Mouse (Mus musculus): ENCODE measurements at regions not wholly inside any gene's neighbourhood (a gene's known extent, or its start where the extent isn't known, plus 50 kb on each side); places are given as distances from the start of the nearest gene placed in this dataset.
"Not testable (repeated sequence)": the region's sequence is repeated elsewhere in the genome, so short reads cannot be mapped to it uniquely, and the experiment has no call there.

GRCm38 (mm10) chr1:136680173-136680572 lies 55.5 kb downstream of the Zfp281 start:
- no peak for DNase-seq (ENCODE audit: low spot score in 2 of 2)

- DNase-seq (ENCODE audit: low spot score in 2 of 2), result not testable (repeated sequence)
These were observed 57.6 kb downstream of the Zfp281 start for GRCm38 (mm10) chr1:136682311-136682710.

- DNase-seq (ENCODE audit: low spot score in 2 of 2), result no peak
These were observed 58.4 kb downstream of the Zfp281 start for GRCm38 (mm10) chr1:136683061-136683531.

- no peak for DNase-seq (ENCODE audit: low spot score in 2 of 2)
These were observed 58.9 kb downstream of the Zfp281 start for GRCm38 (mm10) chr1:136683561-136684131.

- DNase-seq (ENCODE audit: low spot score in 2 of 2), result no peak
These were observed 59.8 kb downstream of the Zfp281 start for GRCm38 (mm10) chr1:136684481-136684880.

GRCm38 (mm10) chr1:136685191-136686060 lies 60.7 kb downstream of the Zfp281 start:
- no peak for DNase-seq (ENCODE audit: low spot score in 2 of 2)

- no peak for DNase-seq (ENCODE audit: low spot score in 2 of 2)
These were observed 61.8 kb downstream of the Zfp281 start for GRCm38 (mm10) chr1:136686467-136686866.

- no peak for DNase-seq (ENCODE audit: low spot score in 2 of 2)
These were observed 65.4 kb downstream of the Zfp281 start for GRCm38 (mm10) chr1:136690068-136690467.

GRCm38 (mm10) chr1:136693421-136693820 lies 68.7 kb downstream of the Zfp281 start:
- no peak for DNase-seq (ENCODE audit: low spot score in 2 of 2)

GRCm38 (mm10) chr1:136694983-136695382 lies 70.3 kb downstream of the Zfp281 start:
- DNase-seq (ENCODE audit: low spot score in 2 of 2), result no peak

GRCm38 (mm10) chr1:136696077-136696641 lies 71.5 kb downstream of the Zfp281 start:
- DNase-seq (ENCODE audit: low spot score in 2 of 2), result no peak

- DNase-seq (ENCODE audit: low spot score in 2 of 2), result no peak
These were observed 73.9 kb downstream of the Zfp281 start for GRCm38 (mm10) chr1:136698454-136699152.

- no peak for DNase-seq (ENCODE audit: low spot score in 2 of 2)
These were observed 74.4 kb downstream of the Zfp281 start for GRCm38 (mm10) chr1:136699153-136699524.

- no peak for DNase-seq (ENCODE audit: low spot score in 2 of 2)
These were observed 74.9 kb downstream of the Zfp281 start for GRCm38 (mm10) chr1:136699571-136699970.

- peak in 1 of 2 experiments; percentile 33 for DNase-seq (ENCODE audit: low spot score in 2 of 2)
These were observed 79.4 kb downstream of the Zfp281 start for GRCm38 (mm10) chr1:136704139-136704538.

- DNase-seq (ENCODE audit: low spot score in 2 of 2), result peak in 1 of 2 experiments; percentile 41
These were observed 81.8 kb downstream of the Zfp281 start for GRCm38 (mm10) chr1:136706509-136706908.

GRCm38 (mm10) chr1:136707394-136707793 lies 82.7 kb downstream of the Zfp281 start:
- DNase-seq (ENCODE audit: low spot score in 2 of 2), result no peak

GRCm38 (mm10) chr1:136707866-136708265 lies 83.2 kb downstream of the Zfp281 start:
- no peak for DNase-seq (ENCODE audit: low spot score in 2 of 2)

- DNase-seq (ENCODE audit: low spot score in 2 of 2), result no peak
These were observed 85.5 kb downstream of the Zfp281 start for GRCm38 (mm10) chr1:136710196-136710595.

GRCm38 (mm10) chr1:136711243-136711642 lies 86.5 kb downstream of the Zfp281 start:
- no peak for DNase-seq (ENCODE audit: low spot score in 2 of 2)

- DNase-seq (ENCODE audit: low spot score in 2 of 2), result peak in 1 of 2 experiments; percentile 64
These were observed 89.4 kb downstream of the Zfp281 start for GRCm38 (mm10) chr1:136714077-136714476.

Measured in layer of hippocampus, postnatal 14 days (tissue).